Mouse (Mus musculus): Measurements from ENCODE around the gene Soat1. TPM values are rescaled to one million over a fixed set of nuclear protein-coding genes. Genes with fewer than 3 reads are reported as not detected.
A peak's percentile ranks its signal among the peaks of the same experiment; 100 is the strongest.

Soat1 gene
- polyA plus RNA-seq, 1 experiment from 2014 or later = 48.5 TPM

GRCm38 (mm10) chr1:156495025-156495424 is 20.9 kb upstream of the Soat1 start:
- no peak for ATAC-seq (replicated peaks; ENCODE audit: insufficient number of reproducible peaks, low FRiP score, low TSS enrichment)
- Histone ChIP-seq H3K27me3 (ENCODE audit: control insufficient read depth, insufficient read depth, low read length) (no peaks in the 10 kb centered on the region), H3K27ac (ENCODE audit: low read depth, low read length) (no peak overlapping the region), H3K9ac (ENCODE audit: low read depth, low read length) (no peak overlapping the region), H3K4me1 (ENCODE audit: control insufficient read depth, insufficient read depth, low read length) (no peaks in the 10 kb centered on the region), H3K36me3 (ENCODE audit: control insufficient read depth, insufficient read depth, low read length) (no peaks in the 10 kb centered on the region), H3K4me2 (no peak overlapping the region), H3K4me3 (ENCODE audit: low read depth, low read length) (no peak overlapping the region), H3K9me3 (replicated peaks; ENCODE audit: control insufficient read depth, low read length) (no peaks in the 10 kb centered on the region)
- 84% methylated on average over 8 of the region's 8 CpGs for WGBS (ENCODE audit: insufficient replicate concordance)

GRCm38 (mm10) chr1:156491226-156491796 is 17.2 kb upstream of the Soat1 start:
- Histone ChIP-seq H3K4me1 (ENCODE audit: control insufficient read depth, insufficient read depth, low read length) (no peaks in the 10 kb centered on the region), H3K9me3 (replicated peaks; ENCODE audit: control insufficient read depth, low read length) (no peaks in the 10 kb centered on the region), H3K4me2 (no peak overlapping the region), H3K27ac (ENCODE audit: low read depth, low read length) (no peak overlapping the region), H3K27me3 (ENCODE audit: control insufficient read depth, insufficient read depth, low read length) (no peaks in the 10 kb centered on the region), H3K4me3 (ENCODE audit: low read depth, low read length) (no peak overlapping the region), H3K9ac (ENCODE audit: low read depth, low read length) (no peak overlapping the region), H3K36me3 (ENCODE audit: control insufficient read depth, insufficient read depth, low read length) (no peaks in the 10 kb centered on the region)
- 63% methylated on average over 4 of the region's 4 CpGs for WGBS (ENCODE audit: insufficient replicate concordance)
- ATAC-seq (replicated peaks; ENCODE audit: insufficient number of reproducible peaks, low FRiP score, low TSS enrichment) = no peak

- no peaks in the 10 kb centered on the region for H3K27me3 ChIP-seq (ENCODE audit: control insufficient read depth, insufficient read depth, low read length)
- no peaks in the 10 kb centered on the region for H3K36me3 ChIP-seq (ENCODE audit: control insufficient read depth, insufficient read depth, low read length)
- H3K4me2 ChIP-seq = no peak overlapping the region
- no peak overlapping the region for H3K9ac ChIP-seq (ENCODE audit: low read depth, low read length)
- H3K27ac ChIP-seq (ENCODE audit: low read depth, low read length) = no peak overlapping the region
- no peak overlapping the region for H3K4me3 ChIP-seq (ENCODE audit: low read depth, low read length)
- ATAC-seq (replicated peaks; ENCODE audit: insufficient number of reproducible peaks, low FRiP score, low TSS enrichment) = no peak
- WGBS (ENCODE audit: insufficient replicate concordance) = 74% methylated on average over 5 of the region's 5 CpGs
- H3K4me1 ChIP-seq (ENCODE audit: control insufficient read depth, insufficient read depth, low read length) = no peaks in the 10 kb centered on the region
- no peaks in the 10 kb centered on the region for H3K9me3 ChIP-seq (replicated peaks; ENCODE audit: control insufficient read depth, low read length)
Measured at GRCm38 (mm10) chr1:156488031-156488430, 13.9 kb upstream of the Soat1 start.

GRCm38 (mm10) chr1:156487498-156487897 is 13.4 kb upstream of the Soat1 start:
- Histone ChIP-seq H3K4me3 (ENCODE audit: low read depth, low read length) (no peak overlapping the region), H3K4me1 (ENCODE audit: control insufficient read depth, insufficient read depth, low read length) (no peaks in the 10 kb centered on the region), H3K27ac (ENCODE audit: low read depth, low read length) (no peak overlapping the region), H3K36me3 (ENCODE audit: control insufficient read depth, insufficient read depth, low read length) (no peaks in the 10 kb centered on the region), H3K27me3 (ENCODE audit: control insufficient read depth, insufficient read depth, low read length) (no peaks in the 10 kb centered on the region), H3K4me2 (no peak overlapping the region), H3K9me3 (replicated peaks; ENCODE audit: control insufficient read depth, low read length) (no peaks in the 10 kb centered on the region), H3K9ac (ENCODE audit: low read depth, low read length) (no peak overlapping the region)
- 83% methylated on average over 7 of the region's 7 CpGs for WGBS (ENCODE audit: insufficient replicate concordance)
- no peak for ATAC-seq (replicated peaks; ENCODE audit: insufficient number of reproducible peaks, low FRiP score, low TSS enrichment)

- H3K4me1 ChIP-seq (ENCODE audit: control insufficient read depth, insufficient read depth, low read length) = no peaks in the 10 kb centered on the region
- H3K27me3 ChIP-seq (ENCODE audit: control insufficient read depth, insufficient read depth, low read length) = no peaks in the 10 kb centered on the region
- no peak overlapping the region for H3K27ac ChIP-seq (ENCODE audit: low read depth, low read length)
- H3K4me2 ChIP-seq = no peak overlapping the region
- no peak overlapping the region for H3K9ac ChIP-seq (ENCODE audit: low read depth, low read length)
- ATAC-seq (replicated peaks; ENCODE audit: insufficient number of reproducible peaks, low FRiP score, low TSS enrichment) = no peak
- no peaks in the 10 kb centered on the region for H3K36me3 ChIP-seq (ENCODE audit: control insufficient read depth, insufficient read depth, low read length)
- H3K4me3 ChIP-seq (ENCODE audit: low read depth, low read length) = no peak overlapping the region
- 88% methylated on average over 3 of the region's 3 CpGs for WGBS (ENCODE audit: insufficient replicate concordance)
- no peaks in the 10 kb centered on the region for H3K9me3 ChIP-seq (replicated peaks; ENCODE audit: control insufficient read depth, low read length)
Measured at GRCm38 (mm10) chr1:156481826-156482225, 7.7 kb upstream of the Soat1 start.

GRCm38 (mm10) chr1:156476535-156476934 is 2.4 kb upstream of the Soat1 start:
- WGBS (ENCODE audit: insufficient replicate concordance) = 50% methylated on average over 7 of the region's 7 CpGs
- Histone ChIP-seq H3K27ac (ENCODE audit: low read depth, low read length) (no peak overlapping the region), H3K4me1 (ENCODE audit: control insufficient read depth, insufficient read depth, low read length) (peaks cover 7% of the 10 kb centered on the region; the same call in 1 of the 2 replicates), H3K36me3 (ENCODE audit: control insufficient read depth, insufficient read depth, low read length) (no peaks in the 10 kb centered on the region), H3K4me2 (no peak overlapping the region), H3K9me3 (replicated peaks; ENCODE audit: control insufficient read depth, low read length) (no peaks in the 10 kb centered on the region), H3K27me3 (ENCODE audit: control insufficient read depth, insufficient read depth, low read length) (no peaks in the 10 kb centered on the region), H3K9ac (ENCODE audit: low read depth, low read length) (no peak overlapping the region), H3K4me3 (ENCODE audit: low read depth, low read length) (no peak overlapping the region)
- no peak for ATAC-seq (replicated peaks; ENCODE audit: insufficient number of reproducible peaks, low FRiP score, low TSS enrichment)

- Histone ChIP-seq H3K4me3 (ENCODE audit: low read depth, low read length) (no peak overlapping the region), H3K27me3 (ENCODE audit: control insufficient read depth, insufficient read depth, low read length) (no peaks in the 10 kb centered on the region), H3K27ac (ENCODE audit: low read depth, low read length) (no peak overlapping the region), H3K9ac (ENCODE audit: low read depth, low read length) (no peak overlapping the region), H3K36me3 (ENCODE audit: control insufficient read depth, insufficient read depth, low read length) (no peaks in the 10 kb centered on the region), H3K4me2 (no peak overlapping the region), H3K9me3 (replicated peaks; ENCODE audit: control insufficient read depth, low read length) (no peaks in the 10 kb centered on the region), H3K4me1 (ENCODE audit: control insufficient read depth, insufficient read depth, low read length) (peaks cover 7% of the 10 kb centered on the region; the same call in 1 of the 2 replicates)
- 44% methylated on average over 2 of the region's 2 CpGs for WGBS (ENCODE audit: insufficient replicate concordance)
- no peak for ATAC-seq (replicated peaks; ENCODE audit: insufficient number of reproducible peaks, low FRiP score, low TSS enrichment)
Measured at GRCm38 (mm10) chr1:156476016-156476415, 1.9 kb upstream of the Soat1 start.

GRCm38 (mm10) chr1:156474854-156475253 is 723 bp upstream of the Soat1 start:
- no peak for ATAC-seq (replicated peaks; ENCODE audit: insufficient number of reproducible peaks, low FRiP score, low TSS enrichment)
- Histone ChIP-seq H3K4me1 (ENCODE audit: control insufficient read depth, insufficient read depth, low read length) (peaks cover 10% of the 10 kb centered on the region; the same call in 1 of the 2 replicates), H3K4me3 (ENCODE audit: low read depth, low read length) (no peak overlapping the region), H3K9ac (ENCODE audit: low read depth, low read length) (no peak overlapping the region), H3K4me2 (no peak overlapping the region), H3K27ac (ENCODE audit: low read depth, low read length) (no peak overlapping the region), H3K36me3 (ENCODE audit: control insufficient read depth, insufficient read depth, low read length) (no peaks in the 10 kb centered on the region), H3K9me3 (replicated peaks; ENCODE audit: control insufficient read depth, low read length) (no peaks in the 10 kb centered on the region), H3K27me3 (ENCODE audit: control insufficient read depth, insufficient read depth, low read length) (no peaks in the 10 kb centered on the region)
- 57% methylated on average over 3 of the region's 3 CpGs for WGBS (ENCODE audit: insufficient replicate concordance)

- Histone ChIP-seq H3K4me2 (peak overlapping the region; percentile 66), H3K36me3 (ENCODE audit: control insufficient read depth, insufficient read depth, low read length) (peaks cover 5% of the 10 kb centered on the region), H3K9ac (ENCODE audit: low read depth, low read length) (peak overlapping the region; percentile 63), H3K9me3 (replicated peaks; ENCODE audit: control insufficient read depth, low read length) (0 out of 2 replicates have a peak, but pooled peaks cover 4% of the 10 kb centered on the region), H3K27ac (ENCODE audit: low read depth, low read length) (peak overlapping the region; percentile 85), H3K27me3 (ENCODE audit: control insufficient read depth, insufficient read depth, low read length) (no peaks in the 10 kb centered on the region), H3K4me1 (ENCODE audit: control insufficient read depth, insufficient read depth, low read length) (peaks cover 10% of the 10 kb centered on the region; the same call in 1 of the 2 replicates), H3K4me3 (ENCODE audit: low read depth, low read length) (peak overlapping the region; percentile 92)
- WGBS (ENCODE audit: insufficient replicate concordance) = 2% methylated on average over 11 of the region's 11 CpGs
- peak; percentile 44; the same call in 1 of the 2 replicates for ATAC-seq (replicated peaks; ENCODE audit: insufficient number of reproducible peaks, low FRiP score, low TSS enrichment)
Measured at GRCm38 (mm10) chr1:156473003-156473402, 1.1 kb downstream of the Soat1 start.

Measured in heart, embryonic 11.5 days (tissue).